Mouse (Mus musculus): ENCODE results near the gene Ano4.

- no peak for TF ChIP-seq EP300 (IDR thresholded peaks at IDR 0.05; ENCODE audit: low read depth)
- no peak for TF ChIP-seq CTCF (IDR thresholded peaks at IDR 0.05; ENCODE audit: low read depth)
Observed at GRCm38 (mm10) chr10:89102025-89102424, 242.5 kb downstream of the Ano4 start.
